In genomic region chr12:117989018-117989828, GRCm38 (mm10) we compare ENCODE assay signal across 8 mouse cellular contexts.
DNase-seq lines count a peak whose midpoint lies in the region; ATAC-seq lines count a peak whose summit lies in the region.

No protein-coding gene starts in this region.

- ATAC-seq in megakaryocyte, adult 5-6 weeks (ENCODE audit: poor library complexity, severe bottlenecking): no peak
- ATAC-seq in limb, embryonic 13.5 days (ENCODE audit: low FRiP score, low read depth): peak; percentile 39; the same call in 1 of the 2 replicates

- WGBS in limb, embryonic 13.5 days: 4% methylated on average over 11 of the region's 11 CpGs

- peak overlapping the region; percentile 55 for H3K4me2 ChIP-seq in limb, embryonic 13.5 days (replicated peaks)

- H3K36me3 ChIP-seq in megakaryocyte, embryonic 14.5 days (replicated peaks; ENCODE audit: low read length): no peaks in the 10 kb centered on the region
- no peaks in the 10 kb centered on the region for H3K36me3 ChIP-seq in limb, embryonic 13.5 days

- peak overlapping the region; percentile 31; the same call in 1 of the 2 replicates for H3K9ac ChIP-seq in limb, embryonic 13.5 days

- H3K9me3 ChIP-seq in megakaryocyte, embryonic 14.5 days: no peaks in the 10 kb centered on the region
- no peaks in the 10 kb centered on the region for H3K9me3 ChIP-seq in limb, embryonic 13.5 days

- peaks cover 11% of the 10 kb centered on the region for H3K27me3 ChIP-seq in megakaryocyte, embryonic 14.5 days (replicated peaks)
- peaks cover 9% of the 10 kb centered on the region; the same call in 1 of the 2 replicates for H3K27me3 ChIP-seq in limb, embryonic 13.5 days

- peak; percentile 2 for DNase-seq in gastrocnemius, adult 18-20 months (ENCODE audit: low spot score)
- DNase-seq in gastrocnemius, postnatal 36 days: no peak
- peak; percentile 89 for DNase-seq in retina, postnatal 1 day
- DNase-seq in urinary bladder, postnatal 4 days (ENCODE audit: low spot score in 2 of 2): no peak
- no peak for DNase-seq in urinary bladder, postnatal 36 days (ENCODE audit: low spot score in 2 of 2)

- H3K4me1 ChIP-seq in megakaryocyte, embryonic 14.5 days: peaks cover 38% of the 10 kb centered on the region
- H3K4me1 ChIP-seq in limb, embryonic 13.5 days: peaks cover 16% of the 10 kb centered on the region

- H3K27ac ChIP-seq in limb, embryonic 13.5 days: no peak overlapping the region

- peak overlapping the region; percentile 44 for H3K4me3 ChIP-seq in megakaryocyte, embryonic 14.5 days (replicated peaks)
- peak overlapping the region; percentile 16 for H3K4me3 ChIP-seq in limb, embryonic 13.5 days

- intact Hi-C loops in gastrocnemius, postnatal 36 days (cut with DNase I): no loop called here

Comparison
In these comparisons a context has a peak if more than half of its experiments do, and no peak if none do; other contexts are left out.
1. DNase-seq: peak in gastrocnemius, adult 18-20 months (single experiment) and retina, postnatal 1 day (single experiment); none in gastrocnemius, postnatal 36 days (0 of 2), urinary bladder, postnatal 4 days (0 of 2) and urinary bladder, postnatal 36 days (0 of 2).